Mouse (Mus musculus) megakaryocyte, embryonic 14.5 days (primary cell): Measurements from ENCODE around the gene Eme2.

Experiments used
- FLI1 ChIP-seq: IDR thresholded peaks from 2 replicates; pipeline ENCODE4 v1.6.1; 2012; ENCODE audit warnings: low read length, inconsistent platforms, mixed read lengths
- GATA1 ChIP-seq: IDR thresholded peaks from 3 replicates; pipeline ENCODE4 v1.6.1; 2012; ENCODE audit warnings: mixed read lengths, low read length, inconsistent platforms, borderline replicate concordance

DNA sequence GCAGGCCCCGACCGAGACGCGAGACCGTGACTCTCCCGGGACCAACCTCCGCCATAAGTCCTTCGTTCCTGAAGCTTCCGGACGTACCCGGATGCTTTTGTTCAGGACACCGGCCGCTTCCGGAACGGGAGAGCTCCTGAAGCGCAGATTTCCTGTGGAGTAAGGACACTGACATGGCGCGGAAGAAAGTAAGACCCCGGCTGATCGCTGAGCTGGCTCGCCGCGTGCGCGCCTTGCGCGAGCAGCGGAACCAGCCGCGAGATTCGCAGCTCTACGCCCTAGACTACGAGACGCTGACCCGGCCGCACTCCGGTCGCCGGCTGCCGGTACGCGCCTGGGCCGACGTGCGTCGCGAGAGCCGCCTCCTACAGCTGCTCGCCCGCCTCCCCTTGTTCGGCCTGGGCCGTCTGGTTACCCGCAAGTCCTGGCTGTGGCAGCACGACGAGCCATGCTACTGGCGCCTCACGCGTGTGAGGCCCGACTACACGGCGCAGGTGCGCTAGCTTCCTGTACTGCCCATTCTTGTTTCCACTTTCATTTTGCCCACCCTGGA lies at the start of gene Eme2, which contains the start of gene Mrps34:
- TF ChIP-seq GATA1, result no peak
- peak; percentile 77; the same call in 1 of the 2 replicates for TF ChIP-seq FLI1
